Mouse (Mus musculus): ENCODE data around the gene Gm3139. TPM values are rescaled to one million over a fixed set of nuclear protein-coding genes. Genes with fewer than 3 reads are reported as not detected.
"Not testable (repeated sequence)": the region's sequence is repeated elsewhere in the genome, so short reads cannot be mapped to it uniquely, and the experiment has no call there.

The Gm3139 gene
- not detected in 2 replicates for polyA plus RNA-seq (2015; fragmentation: Nextera tagmentation; extraction: Ambion mirVana)

GRCm38 (mm10) chr5:94525987-94526386, at the start of gene Gm3139:
TSS of gene Gm3139 (plus strand) at chr5:94526287.
- not testable (repeated sequence) for H3K9ac ChIP-seq (ENCODE audit: low read length); H3K27ac ChIP-seq (ENCODE audit: low read length); ATAC-seq (replicated peaks; ENCODE audit: extremely low read depth, insufficient read depth, low FRiP score); H3K9me3 ChIP-seq (replicated peaks; ENCODE audit: control insufficient read depth, low read length); H3K27me3 ChIP-seq (ENCODE audit: control insufficient read depth, insufficient read depth, low read length); H3K4me2 ChIP-seq (ENCODE audit: low read depth, low read length); H3K4me1 ChIP-seq (ENCODE audit: control insufficient read depth, insufficient read depth, low read length); H3K4me3 ChIP-seq (ENCODE audit: low read length); H3K36me3 ChIP-seq (ENCODE audit: control insufficient read depth, insufficient read depth)
- no CpG with 5 or more reads among the region's 2 CpGs for WGBS

Other genes with a start within 250 kb of the Gm3139 start
- not detected in 2 replicates for gene A430089I19Rik, start 219.5 kb upstream of the Gm3139 start, polyA plus RNA-seq (2015; fragmentation: Nextera tagmentation; extraction: Ambion mirVana)
- not detected in 2 replicates for gene Gm6502, start 211.9 kb upstream of the Gm3139 start, polyA plus RNA-seq (2015; fragmentation: Nextera tagmentation; extraction: Ambion mirVana)
- gene AA792892, start 186.5 kb upstream of the Gm3139 start, polyA plus RNA-seq (2015; fragmentation: Nextera tagmentation; extraction: Ambion mirVana), result not detected in 2 replicates
- gene Gm7682, start 80.5 kb upstream of the Gm3139 start, polyA plus RNA-seq (2015; fragmentation: Nextera tagmentation; extraction: Ambion mirVana), result not detected in 2 replicates
- gene Gm3147, start 90.1 kb downstream of the Gm3139 start, polyA plus RNA-seq (2015; fragmentation: Nextera tagmentation; extraction: Ambion mirVana), result not detected in 2 replicates
- not detected in 2 replicates for gene Gm6509, start 97.7 kb downstream of the Gm3139 start, polyA plus RNA-seq (2015; fragmentation: Nextera tagmentation; extraction: Ambion mirVana)
- gene Gm6205, start 122.1 kb downstream of the Gm3139 start, polyA plus RNA-seq (2015; fragmentation: Nextera tagmentation; extraction: Ambion mirVana), result not detected in 2 replicates

All from heart, embryonic 16.5 days (tissue).